Mouse (Mus musculus): Measurements from ENCODE around the gene B4galt2.

DNA sequence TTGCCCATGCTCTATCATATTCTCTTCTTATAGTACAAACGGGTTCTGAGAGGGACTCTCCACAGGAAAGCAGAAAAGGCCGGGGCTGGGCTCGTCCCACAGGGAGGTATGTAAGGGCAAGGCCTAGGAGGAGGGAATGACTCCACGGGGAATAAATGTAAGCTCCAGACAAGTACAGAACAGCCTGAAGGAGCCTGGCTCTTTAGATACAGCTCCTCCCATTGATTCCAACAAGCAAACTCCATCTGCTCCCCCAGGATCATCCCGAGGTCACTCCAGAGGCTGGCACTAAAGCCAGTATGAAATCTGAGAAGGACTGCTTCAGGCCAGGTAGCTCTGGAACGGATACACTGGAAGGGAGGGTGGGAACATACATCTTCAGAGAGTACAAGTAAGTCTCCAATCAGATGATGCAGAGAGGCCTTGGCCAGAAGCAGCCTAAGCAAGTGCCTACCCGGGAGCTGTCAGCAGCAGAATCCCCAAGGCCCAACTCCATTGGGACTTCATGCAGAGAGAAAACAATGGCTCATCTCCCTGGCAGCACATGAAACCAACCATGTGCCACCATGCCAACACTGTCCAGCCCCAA lies 29.5 kb upstream of the B4galt2 start:
- TF ChIP-seq CTCF (IDR thresholded peaks at IDR 0.05): no peak
- TF ChIP-seq EP300 (IDR thresholded peaks at IDR 0.05; ENCODE audit: insufficient read depth, low read depth, low read length): no peak
